Mouse (Mus musculus) monocyte, adult 5-6 weeks (primary cell): ENCODE data around the gene Fam210b. TPM values are rescaled to one million over a fixed set of nuclear protein-coding genes. Genes with fewer than 3 reads are reported as not detected.

Experiments
- ATAC-seq: fragments of 153-309, 156-312 bp; replicated peaks from 2 replicates; pipeline ENCODE4 v1.8.0; 2017; ENCODE audit warnings: mild to moderate bottlenecking; ENCODE audit not compliant: low TSS enrichment, insufficient number of reproducible peaks, severe bottlenecking, poor library complexity, low FRiP score
- total RNA-seq: library from RNA; stranded (forward); fragments of 200-1000, 200-491, 200-594 nt; gene quantifications from 3 replicates; pipeline ENCODE4 v1.2.3, GENCODE M21; 2017

Fam210b gene
- total RNA-seq, 1 experiment from 2014 or later = 7.1 TPM

DNA sequence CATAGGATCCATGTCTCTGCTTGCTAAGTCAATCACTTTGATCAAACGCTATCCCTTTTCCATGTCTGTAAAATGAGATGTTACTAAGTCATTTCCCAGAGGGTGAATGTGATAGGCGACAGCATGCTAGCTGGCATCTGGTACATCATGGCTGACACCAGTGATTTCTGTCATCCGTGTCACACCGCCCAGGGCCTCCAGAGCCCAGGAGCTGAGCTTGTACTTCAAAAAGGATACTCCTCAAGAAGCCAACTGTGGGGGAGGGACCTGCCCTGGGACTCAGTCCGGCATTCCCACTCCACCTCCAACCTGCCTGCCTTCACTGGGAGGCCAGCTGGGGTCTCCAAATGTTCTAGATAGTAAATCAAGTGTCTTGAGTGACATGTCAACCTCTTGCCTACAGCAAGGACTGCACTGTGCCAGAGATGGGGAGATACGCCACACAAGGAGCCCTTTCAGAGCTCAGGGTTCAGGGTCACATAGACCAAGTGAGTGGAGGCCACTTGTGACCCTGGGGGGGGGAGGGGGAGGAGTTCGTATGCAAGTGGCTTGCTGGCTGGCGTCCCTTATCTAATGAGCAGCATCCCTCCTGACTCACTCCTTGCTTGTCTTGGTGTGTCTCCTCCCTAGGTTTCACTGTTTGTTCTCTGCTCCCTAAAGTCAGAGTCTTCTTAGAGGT is 1.7 kb downstream of the Fam210b start:
- ATAC-seq = no peak

DNA sequence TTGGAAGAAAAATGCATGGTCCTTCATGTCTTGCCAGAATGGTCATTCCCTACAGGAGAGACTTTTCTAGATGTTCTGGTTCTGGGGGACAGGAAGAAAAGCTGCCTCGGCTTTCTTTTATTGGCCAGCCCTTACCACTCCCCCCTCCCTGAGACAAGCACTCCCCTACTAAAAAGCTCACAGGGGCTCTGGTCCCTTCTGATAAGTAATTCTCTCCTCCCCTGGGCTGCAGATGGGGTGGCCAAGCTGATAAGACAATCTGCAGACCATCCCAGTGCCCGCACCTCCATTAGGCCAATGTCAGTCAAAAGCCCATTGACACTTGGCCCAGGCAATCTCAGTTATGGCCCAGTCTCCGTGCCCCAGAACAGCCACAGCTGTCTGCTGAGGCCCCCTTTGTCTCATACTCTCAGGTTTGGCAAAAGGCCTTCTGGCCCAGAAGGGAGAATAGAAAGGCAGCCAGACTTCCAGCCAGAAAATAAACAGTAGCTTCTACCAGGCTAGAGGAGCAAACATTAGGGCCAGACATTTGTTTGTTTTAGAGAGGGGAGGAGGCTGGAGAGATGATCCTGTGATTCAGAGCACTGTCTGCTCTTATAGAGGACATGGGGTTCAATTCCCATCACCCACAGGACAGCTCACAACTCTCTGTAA is 3.1 kb downstream of the Fam210b start:
- ATAC-seq = no peak

DNA sequence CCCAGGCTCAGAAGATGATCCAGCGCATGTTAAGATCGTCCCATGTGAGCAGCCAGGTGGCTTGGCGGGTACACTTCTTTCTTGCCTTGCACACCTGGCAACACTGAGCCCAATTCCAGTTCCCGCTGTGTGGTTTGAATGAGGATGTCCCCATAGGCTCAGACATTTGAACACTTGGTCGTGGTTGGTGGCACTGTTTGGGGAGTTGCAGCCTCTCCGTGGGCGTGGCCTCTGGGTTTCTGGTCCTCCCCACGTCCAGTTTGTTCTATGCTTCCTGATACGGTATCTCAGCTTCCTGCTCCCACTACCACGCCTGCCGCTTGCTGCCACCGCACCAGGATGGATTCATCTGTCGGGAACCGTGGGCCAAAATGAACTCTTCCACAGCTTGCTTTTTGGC is 4.4 kb downstream of the Fam210b start:
- no peak for ATAC-seq

DNA sequence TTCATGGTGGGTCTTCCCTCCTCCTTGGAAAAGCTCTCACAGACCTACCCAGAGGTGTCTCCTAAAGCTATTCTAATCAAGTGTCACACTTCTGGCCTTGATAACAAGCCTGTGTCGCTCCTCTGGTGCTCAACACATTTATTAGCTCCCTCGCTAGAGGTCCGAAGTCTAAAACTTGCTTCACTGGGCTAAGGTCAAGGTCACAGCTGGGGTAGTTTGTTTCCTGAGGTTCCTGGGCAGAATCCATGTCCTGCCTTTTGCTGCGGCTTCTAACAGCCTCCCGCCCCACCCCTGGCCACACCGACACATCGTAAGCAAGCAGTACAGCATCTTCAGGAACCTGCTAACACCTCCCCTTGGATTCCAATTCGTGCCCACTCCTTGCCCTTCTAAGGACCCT is 5.4 kb downstream of the Fam210b start:
- ATAC-seq = no peak

DNA sequence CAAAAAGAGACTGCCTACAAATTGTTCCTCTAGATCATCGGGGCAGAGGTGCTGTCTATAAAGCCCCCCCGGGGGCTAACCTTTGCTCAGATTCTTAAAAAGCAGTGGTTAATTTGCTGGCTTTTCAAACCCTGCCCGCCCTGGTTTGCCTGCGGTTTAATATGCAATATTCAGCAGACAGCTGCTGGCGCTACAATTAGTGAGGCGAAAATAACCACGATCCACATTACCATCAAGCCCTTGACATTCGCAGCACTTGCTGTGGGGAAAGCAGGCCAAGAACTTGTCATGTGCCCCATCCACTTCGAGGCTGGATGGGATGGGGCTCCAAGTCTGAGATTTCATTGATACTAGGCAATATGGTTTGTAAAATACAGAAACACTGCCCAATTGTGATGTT is 7.9 kb downstream of the Fam210b start:
- ATAC-seq = no peak

DNA sequence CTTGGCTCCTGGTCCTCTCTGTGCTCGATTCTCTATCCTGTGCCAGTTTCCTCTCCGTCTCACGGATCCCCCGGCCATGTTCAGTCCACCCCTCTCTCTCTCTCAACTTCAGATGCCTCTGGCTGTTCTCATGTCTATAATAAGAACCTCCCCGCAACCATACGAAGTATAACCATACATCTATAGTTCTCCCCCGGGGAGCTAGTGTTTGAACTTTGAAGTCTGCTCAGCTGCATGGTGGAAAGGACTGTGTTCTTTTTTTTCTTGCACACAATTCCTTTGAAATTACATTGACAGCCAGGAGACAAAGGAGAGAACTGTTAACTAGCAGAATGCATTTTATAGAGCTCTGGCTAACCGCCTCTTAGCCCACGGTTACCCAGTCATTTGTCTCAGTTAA is 9.4 kb downstream of the Fam210b start:
- ATAC-seq = no peak

DNA sequence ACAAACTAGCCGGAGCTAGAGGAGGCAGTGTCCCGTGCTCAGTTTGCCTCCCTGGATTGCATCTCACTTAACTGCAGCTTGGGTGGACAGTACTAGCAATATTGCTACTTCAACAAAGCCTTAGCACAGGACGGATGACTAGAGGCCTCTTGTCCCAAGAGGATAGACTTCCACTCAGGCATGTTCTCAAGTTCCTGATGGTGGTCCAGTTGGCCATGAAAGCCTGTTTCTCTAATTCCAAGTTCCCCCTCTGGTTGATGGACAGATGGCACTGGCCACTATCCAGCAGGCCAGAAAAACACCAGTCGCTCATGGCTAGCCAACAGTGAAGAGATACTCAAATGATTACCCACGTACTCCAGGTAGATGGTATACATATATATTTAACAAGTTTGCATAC is 10.5 kb downstream of the Fam210b start:
- ATAC-seq = no peak

DNA sequence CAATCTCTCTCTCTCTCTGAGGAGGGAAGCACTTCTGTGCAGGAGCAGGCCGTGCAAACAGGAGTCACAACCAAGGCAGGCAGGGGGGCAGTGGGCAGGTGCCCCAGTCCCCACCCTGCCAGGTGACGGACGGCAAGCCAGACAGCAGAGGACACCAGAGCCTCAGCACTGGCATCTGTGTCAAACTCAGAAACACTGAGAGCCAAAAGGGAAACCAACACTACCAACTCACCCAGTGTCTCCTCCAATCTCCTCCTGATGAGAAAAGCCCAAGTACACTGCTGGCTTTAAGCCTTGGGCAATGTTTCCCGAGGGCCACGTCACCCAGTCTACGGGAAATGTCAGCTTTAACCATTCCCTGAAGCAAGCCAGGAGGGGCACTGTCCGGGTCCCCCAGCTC is 17.8 kb downstream of the Fam210b start:
- no peak for ATAC-seq

DNA sequence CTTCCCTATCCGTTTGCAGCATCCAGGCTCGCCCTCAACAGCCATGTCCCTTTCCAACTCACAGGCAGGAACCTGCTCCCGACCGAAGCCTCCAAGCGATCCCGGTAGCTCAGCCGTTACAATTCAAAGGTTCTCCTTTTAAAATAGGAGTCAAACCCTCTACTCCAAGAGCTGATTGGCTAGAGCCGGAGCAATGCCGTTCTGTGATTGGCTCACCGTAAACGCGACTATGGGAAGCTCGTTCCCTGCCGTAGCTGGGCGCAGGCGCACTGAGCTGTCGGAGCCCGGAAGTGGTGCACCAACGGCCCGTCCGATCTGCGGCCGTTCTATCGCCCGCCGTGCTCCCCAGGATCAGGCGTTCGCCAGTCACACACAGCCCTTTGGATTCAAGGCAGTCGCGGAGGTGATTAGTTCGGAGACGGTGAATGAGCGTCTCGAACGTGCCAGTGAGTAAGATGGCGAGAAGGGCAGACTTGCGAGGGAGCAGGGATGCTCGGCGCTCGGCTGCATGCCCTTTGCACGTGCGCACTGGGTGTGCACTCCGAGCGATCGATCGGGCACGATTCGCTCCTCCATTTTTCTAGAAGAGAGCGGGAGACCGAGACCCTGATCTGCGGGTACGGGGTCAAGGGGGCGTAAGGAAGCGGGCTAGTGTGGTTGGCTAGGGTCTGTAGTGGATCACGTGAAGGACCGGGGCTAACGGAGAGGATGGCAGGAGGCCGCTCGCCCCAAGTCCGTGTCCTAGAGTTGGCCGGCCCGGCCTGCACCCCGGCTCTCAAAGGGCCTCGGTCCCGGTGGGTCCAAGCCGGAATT is 25.3 kb downstream of the Fam210b start, which contains the start of the genes Aurka and Cstf1:
TSS of gene Aurka (minus strand) at position 125 of the 813 bp plus-strand sequence.
TSS of gene Cstf1 (plus strand) at position 271 of the 813 bp plus-strand sequence.
- ATAC-seq = peak; percentile 90

DNA sequence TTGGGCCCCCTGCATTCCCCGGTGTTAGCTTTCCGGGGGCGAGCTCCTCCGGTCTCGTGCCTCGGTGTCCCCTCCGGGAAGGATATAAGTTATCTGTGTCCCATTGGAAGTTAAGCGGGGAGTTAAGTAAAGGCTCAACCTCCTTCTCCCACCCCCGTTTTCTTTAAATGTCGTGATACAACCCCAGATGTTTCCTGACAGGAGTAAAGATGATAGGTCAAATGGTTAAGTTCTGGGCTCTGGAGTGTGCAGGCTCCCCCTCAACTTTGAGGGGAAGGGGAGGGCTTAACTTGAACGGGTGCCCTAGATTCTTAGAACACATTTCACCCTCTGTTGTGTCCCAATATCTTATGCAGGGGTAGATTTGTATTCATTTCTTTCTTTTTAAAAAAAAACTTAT is 25.9 kb downstream of the Fam210b start:
- ATAC-seq = no peak

DNA sequence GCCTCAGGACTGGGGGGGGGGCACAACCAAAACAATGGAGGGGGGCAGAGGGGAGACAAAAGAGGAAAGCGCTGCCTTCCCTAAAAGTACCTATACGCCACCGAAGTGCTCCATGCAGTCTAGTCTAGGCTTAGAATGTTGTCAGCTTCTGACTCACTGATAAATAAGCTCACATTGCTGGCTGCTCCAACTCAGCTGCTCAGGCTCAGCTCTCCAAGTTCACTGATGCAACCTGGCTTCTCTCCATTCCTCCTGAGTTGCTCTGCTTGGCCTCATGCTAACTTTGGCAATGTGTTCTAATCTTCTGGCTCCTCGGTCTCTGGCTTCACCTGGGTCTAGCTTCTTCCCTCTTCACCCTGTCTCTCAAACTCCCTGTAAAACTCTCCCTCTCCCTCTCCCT is 31.2 kb downstream of the Fam210b start:
- ATAC-seq = no peak

DNA sequence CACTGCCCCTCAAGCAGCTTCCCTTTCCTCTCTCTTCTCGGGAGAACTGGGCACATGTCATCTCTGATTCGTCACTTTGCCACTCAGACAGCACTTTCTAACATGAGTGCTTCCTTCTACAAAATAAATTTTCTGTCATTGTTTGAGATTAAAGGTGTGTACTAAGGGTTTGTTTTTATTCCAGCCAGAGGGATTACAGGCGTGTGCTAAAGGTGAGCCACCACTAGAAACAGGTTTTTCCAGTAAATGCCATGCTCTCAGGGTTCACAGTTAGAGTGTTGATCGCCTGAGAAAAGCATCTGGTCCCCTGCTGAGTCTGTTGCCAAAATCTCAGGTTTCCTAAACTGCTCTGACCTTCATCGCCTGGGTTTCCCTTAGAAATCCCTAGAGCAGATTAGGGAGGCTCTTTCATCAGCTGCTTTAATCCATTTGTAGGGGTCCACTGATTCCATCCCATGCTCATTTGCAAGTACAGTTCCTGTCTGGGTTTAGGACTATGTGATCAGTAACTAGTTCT is 31.7 kb downstream of the Fam210b start:
- ATAC-seq = no peak

DNA sequence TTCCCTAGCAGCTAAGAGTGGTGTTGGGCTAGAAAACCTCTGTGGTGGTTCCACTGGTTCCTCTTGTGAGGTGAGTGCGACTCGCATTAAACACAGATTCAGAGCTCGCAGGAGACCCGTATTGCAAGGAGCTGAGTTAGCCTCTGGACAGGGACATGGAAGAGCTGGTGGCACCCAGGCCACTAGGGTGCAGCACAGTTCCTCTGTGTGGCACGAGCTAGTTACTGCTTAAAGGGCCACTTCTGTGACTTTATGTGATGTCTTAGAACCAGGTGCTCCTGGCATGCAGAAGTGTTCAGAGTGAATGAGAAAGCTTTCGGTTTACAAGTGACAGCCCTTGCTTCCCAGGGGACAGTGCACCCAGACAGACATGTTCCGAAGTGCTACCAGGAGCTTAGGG is 33.0 kb downstream of the Fam210b start:
- peak; percentile 58 for ATAC-seq

DNA sequence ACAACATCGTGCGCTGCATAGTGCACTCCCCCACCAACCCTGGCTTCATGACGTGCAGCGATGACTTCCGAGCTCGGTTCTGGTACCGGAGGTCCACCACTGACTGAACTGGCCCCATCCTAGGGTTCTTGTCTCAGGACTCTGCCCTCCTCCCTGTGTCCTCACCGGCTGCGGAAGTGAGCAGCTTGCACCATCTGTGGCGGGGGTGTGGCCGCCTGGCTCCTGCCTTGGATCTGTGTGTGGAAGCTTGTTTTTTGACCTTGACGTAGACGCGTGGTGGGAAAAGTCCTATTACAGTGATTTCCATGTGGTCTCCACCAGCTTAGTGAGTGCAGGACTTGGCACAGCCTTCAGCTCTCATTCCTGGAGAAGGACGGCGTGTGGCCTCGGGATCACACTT is 35.1 kb downstream of the Fam210b start:
- ATAC-seq = no peak

DNA sequence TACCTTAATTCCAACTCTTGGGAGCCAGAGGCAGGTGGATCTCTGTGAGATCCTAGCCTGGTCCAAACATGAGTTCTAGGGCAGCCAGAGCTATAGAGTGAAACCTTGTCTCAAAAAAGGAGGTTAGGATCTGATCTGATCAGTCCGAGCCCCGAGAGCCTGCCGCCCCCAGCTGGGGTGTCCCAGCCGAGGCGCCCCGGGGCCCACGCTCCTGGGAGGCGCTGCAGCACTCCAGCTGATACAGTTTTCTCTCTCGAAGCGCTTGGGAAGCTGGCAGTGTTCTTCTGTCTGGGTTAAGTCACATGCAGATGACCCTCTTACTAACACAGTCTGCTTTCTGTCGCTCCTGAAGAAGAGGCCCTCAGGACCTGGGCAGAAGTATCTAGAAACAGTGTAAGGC is 36.0 kb downstream of the Fam210b start:
- no peak for ATAC-seq

DNA sequence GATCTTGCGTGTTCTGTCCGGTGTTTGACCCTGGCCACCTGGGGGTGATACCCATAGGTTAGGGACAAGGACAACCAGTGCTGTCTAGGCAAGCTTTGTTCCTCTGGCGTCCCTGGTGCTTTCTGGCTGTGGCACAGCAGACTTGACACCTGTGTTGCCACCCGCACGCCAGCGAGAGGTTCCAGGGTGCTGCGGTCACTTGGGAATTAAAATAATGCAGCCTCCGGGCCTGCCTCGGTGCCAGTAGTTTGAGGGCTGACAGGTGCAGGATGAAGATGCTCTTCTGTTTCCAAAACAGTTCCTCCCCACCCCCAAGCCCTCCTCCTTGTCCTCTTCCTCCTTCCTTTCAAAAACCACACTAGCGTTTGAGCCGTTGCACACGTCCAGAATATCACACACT is 36.5 kb downstream of the Fam210b start:
- no peak for ATAC-seq

DNA sequence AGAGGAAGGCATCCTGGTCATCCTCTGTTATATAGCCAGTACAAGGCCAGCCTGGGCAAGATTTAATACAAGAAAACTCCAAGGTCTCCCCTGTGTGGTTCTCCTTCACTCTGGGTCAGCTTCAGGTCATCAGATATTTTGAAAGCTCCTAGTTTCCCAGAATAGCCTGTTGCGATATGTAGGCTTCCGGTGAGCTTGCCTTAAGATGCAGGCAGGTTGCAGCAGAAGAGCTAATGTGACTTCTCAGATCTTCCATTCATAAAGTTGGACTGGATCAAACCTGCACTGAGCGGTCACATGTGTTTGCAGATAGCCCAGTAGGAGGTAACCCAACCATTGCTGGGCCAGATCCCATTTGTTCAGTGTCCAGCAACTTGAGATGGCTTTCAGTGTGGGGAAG is 39.4 kb downstream of the Fam210b start:
- no peak for ATAC-seq

DNA sequence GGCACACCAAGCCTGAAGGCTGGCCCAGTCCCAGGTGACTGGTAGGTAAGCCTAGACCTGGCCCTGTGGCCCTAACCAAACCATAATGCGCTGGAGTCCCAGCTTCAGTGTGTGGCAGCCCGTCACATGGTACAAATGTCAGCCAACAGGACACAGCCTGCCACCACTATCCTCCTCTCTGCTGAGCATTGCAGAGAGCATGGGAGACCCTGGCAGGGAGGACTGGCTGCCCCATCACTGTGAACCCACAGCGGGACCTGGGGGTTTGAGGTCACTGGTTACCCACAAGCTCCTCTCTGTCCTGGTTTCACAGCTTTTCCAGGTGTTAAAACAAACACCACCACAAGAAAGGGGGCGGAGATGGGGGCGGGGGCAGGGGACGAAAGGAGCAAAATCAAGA is 45.0 kb downstream of the Fam210b start:
- no peak for ATAC-seq

DNA sequence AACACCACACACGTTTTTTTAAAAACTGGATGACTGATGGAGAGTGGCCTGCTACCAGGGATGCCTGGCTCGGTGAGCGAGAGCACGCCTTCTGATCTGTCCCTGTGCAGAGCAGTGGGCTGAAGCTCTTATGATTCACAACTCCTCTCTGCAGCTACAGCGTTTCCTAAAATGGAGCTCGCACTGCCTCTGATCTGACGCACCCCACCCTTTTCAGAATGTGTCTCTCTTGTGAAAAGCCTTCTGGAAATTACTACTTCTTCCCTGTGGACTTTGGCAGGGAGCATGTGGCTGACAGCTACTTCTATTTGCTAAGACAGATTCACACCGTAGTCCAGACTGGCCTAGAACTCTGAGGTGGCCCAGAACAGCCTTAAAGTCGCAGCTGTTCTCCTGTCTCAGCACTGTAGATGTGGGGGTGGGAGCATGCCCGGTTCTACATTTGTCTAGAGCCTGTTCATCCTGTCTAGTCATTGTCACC is 46.7 kb downstream of the Fam210b start:
- ATAC-seq = no peak
